Mouse (Mus musculus) liver, embryonic 11.5 days (tissue): Measurements from ENCODE around the gene Inpp5f. TPM values are rescaled to one million over a fixed set of nuclear protein-coding genes. Genes with fewer than 3 reads are reported as not detected.
"Not testable (repeated sequence)": the region's sequence is repeated elsewhere in the genome, so short reads cannot be mapped to it uniquely, and the experiment has no call there.

Source experiments
- ATAC-seq: fragments of 200-750 bp; cut with Nextera tagmentation; replicated peaks from 2 replicates; pipeline ENCODE4 v1.8.0; 2017; ENCODE audit warnings: moderate number of reproducible peaks, mild to moderate bottlenecking, moderate TSS enrichment, moderate library complexity; ENCODE audit not compliant: low FRiP score
- DNase-seq: peaks from one replicate; pipeline ENCODE4 v3.0.0-alpha.2; 2017; ENCODE audit warnings: low spot score
- H3K27ac ChIP-seq: fragments of 300-500 bp; sonication (generic); 2 replicates; pipeline ENCODE4 v1.5.1; 2014; ENCODE audit warnings: mild to moderate bottlenecking, low read depth, low read length, control low read depth
- H3K27me3 ChIP-seq: fragments of 300-500 bp; sonication (generic); replicated peaks from 2 replicates; pipeline ENCODE4 v1.6.1; 2014; ENCODE audit warnings: low read length, mixed read lengths; ENCODE audit not compliant: control insufficient read depth, insufficient read depth
- H3K36me3 ChIP-seq: fragments of 300-500 bp; sonication (generic); 2 replicates; pipeline ENCODE4 v1.6.1; 2014; ENCODE audit warnings: mild to moderate bottlenecking, low read length, moderate library complexity, mixed read lengths; ENCODE audit not compliant: control insufficient read depth, insufficient read depth
- H3K4me1 ChIP-seq: fragments of 300-500 bp; sonication (generic); replicated peaks from 2 replicates; pipeline ENCODE4 v1.6.1; 2014; ENCODE audit warnings: low read length, mixed read lengths; ENCODE audit not compliant: control insufficient read depth, insufficient read depth
- H3K4me2 ChIP-seq: fragments of 300-500 bp; sonication (generic); 2 replicates; pipeline ENCODE4 v1.6.1; 2014; ENCODE audit warnings: mild to moderate bottlenecking, control low read depth, moderate library complexity
- H3K4me3 ChIP-seq: fragments of 300-500 bp; sonication (generic); 2 replicates; pipeline ENCODE4 v1.5.1; 2014; ENCODE audit warnings: low read depth, low read length, control low read depth
- H3K9ac ChIP-seq: fragments of 300-500 bp; sonication (generic); 2 replicates; pipeline ENCODE4 v1.6.1; 2014; ENCODE audit warnings: low read depth, low read length, control low read depth
- H3K9me3 ChIP-seq: fragments of 300-500 bp; sonication (generic); 2 replicates; pipeline ENCODE4 v1.6.1; 2016; ENCODE audit warnings: low read length, inconsistent platforms, mixed read lengths; ENCODE audit not compliant: control insufficient read depth
- WGBS: fragments of 180-500 bp; shearing (Covaris S2); extraction: QIAGEN DNeasy Blood & Tissue Kit; methylation state at CpG from one replicate; pipeline ENCODE4 v1.1.7; 2014; 5-methylcytosine and 5-hydroxymethylcytosine counted together
- polyA plus RNA-seq: library from polyadenylated mRNA; unstranded; fragments of >200 nt; fragmentation: Nextera tagmentation; extraction: Ambion mirVana; gene quantifications from 2 replicates; pipeline ENCODE4 v1.2.1, GENCODE M21; 2014

Gene Inpp5f
- polyA plus RNA-seq = 20.0 and 22.7 TPM in 2 replicates

GRCm38 (mm10) chr7:128610897-128611798 lies at the start of gene Inpp5f:
Gene Inpp5f, plus strand, starts transcription at chr7:128611328.
- Histone ChIP-seq H3K36me3 (no peaks in the 10 kb centered on the region), H3K4me1 (peaks cover 8% of the 10 kb centered on the region), H3K4me2 (peak within 1 kb of the TSS; percentile 83), H3K9me3 (peaks cover 2% of the 10 kb centered on the region; the same call in 1 of the 2 replicates), H3K27ac (peak within 1 kb of the TSS; percentile 67), H3K27me3 (no peaks in the 10 kb centered on the region), H3K4me3 (peak within 1 kb of the TSS; percentile 77), H3K9ac (peak within 1 kb of the TSS; percentile 74)
- 2% methylated on average over 68 of the region's 68 CpGs for WGBS
- DNase-seq (peak; percentile 96), ATAC-seq (peak; percentile 98)

GRCm38 (mm10) chr7:128563373-128563772 lies 47.8 kb upstream of the Inpp5f start:
- Histone ChIP-seq H3K27me3 (no peaks in the 10 kb centered on the region), H3K27ac (no peak overlapping the region), H3K36me3 (no peaks in the 10 kb centered on the region), H3K9me3 (no peaks in the 10 kb centered on the region), H3K4me2 (no peak overlapping the region), H3K4me3 (no peak overlapping the region), H3K9ac (no peak overlapping the region), H3K4me1 (no peaks in the 10 kb centered on the region)
- no peak for DNase-seq
- WGBS = 40% methylated on average over 4 of the region's 4 CpGs
- ATAC-seq = no peak

GRCm38 (mm10) chr7:128566311-128566710 lies 44.8 kb upstream of the Inpp5f start:
- H3K9me3 ChIP-seq = no peaks in the 10 kb centered on the region
- DNase-seq = no peak
- WGBS = 64% methylated on average over 7 of the region's 7 CpGs
- H3K27ac ChIP-seq = no peak overlapping the region
- no peaks in the 10 kb centered on the region; the same call in 1 of the 2 replicates for H3K4me1 ChIP-seq
- no peak overlapping the region for H3K4me3 ChIP-seq
- H3K27me3 ChIP-seq = no peaks in the 10 kb centered on the region
- ATAC-seq = no peak
- H3K9ac ChIP-seq = no peak overlapping the region
- no peaks in the 10 kb centered on the region for H3K36me3 ChIP-seq
- H3K4me2 ChIP-seq = no peak overlapping the region

- Histone ChIP-seq H3K9ac (no peak overlapping the region), H3K27ac (no peak overlapping the region), H3K36me3 (no peaks in the 10 kb centered on the region), H3K4me3 (no peak overlapping the region), H3K27me3 (no peaks in the 10 kb centered on the region), H3K9me3 (no peaks in the 10 kb centered on the region), H3K4me1 (no peaks in the 10 kb centered on the region; the same call in 1 of the 2 replicates), H3K4me2 (no peak overlapping the region)
- DNase-seq (no peak), ATAC-seq (no peak)
- 84% methylated on average over 8 of the region's 8 CpGs for WGBS
Measured at GRCm38 (mm10) chr7:128567561-128568244, 43.4 kb upstream of the Inpp5f start.

- not testable (repeated sequence) for H3K4me2 ChIP-seq, H3K9ac ChIP-seq, H3K27ac ChIP-seq, ATAC-seq, H3K4me1 ChIP-seq, DNase-seq, H3K4me3 ChIP-seq, H3K27me3 ChIP-seq, H3K9me3 ChIP-seq, H3K36me3 ChIP-seq
- WGBS = 84% methylated on average over 2 of the region's 2 CpGs
Measured at GRCm38 (mm10) chr7:128569429-128569828, 41.7 kb upstream of the Inpp5f start.

GRCm38 (mm10) chr7:128569987-128570656 lies 41.0 kb upstream of the Inpp5f start:
- Histone ChIP-seq H3K9me3 (no peaks in the 10 kb centered on the region), H3K9ac (no peak overlapping the region), H3K27me3 (no peaks in the 10 kb centered on the region), H3K36me3 (no peaks in the 10 kb centered on the region), H3K4me2 (no peak overlapping the region), H3K4me3 (no peak overlapping the region), H3K27ac (no peak overlapping the region), H3K4me1 (no peaks in the 10 kb centered on the region; the same call in 1 of the 2 replicates)
- WGBS = 71% methylated on average over 8 of the region's 8 CpGs
- DNase-seq (no peak), ATAC-seq (no peak)

- not testable (repeated sequence) for H3K27me3 ChIP-seq
Measured at GRCm38 (mm10) chr7:128570657-128571056, 40.5 kb upstream of the Inpp5f start.

GRCm38 (mm10) chr7:128572030-128572429 lies 39.1 kb upstream of the Inpp5f start:
- Histone ChIP-seq H3K9ac (no peak overlapping the region), H3K9me3 (no peaks in the 10 kb centered on the region), H3K27ac (no peak overlapping the region), H3K4me3 (no peak overlapping the region), H3K27me3 (no peaks in the 10 kb centered on the region), H3K4me2 (no peak overlapping the region), H3K36me3 (no peaks in the 10 kb centered on the region), H3K4me1 (no peaks in the 10 kb centered on the region; the same call in 1 of the 2 replicates)
- WGBS = 73% methylated on average over 4 of the region's 4 CpGs
- ATAC-seq = no peak
- no peak for DNase-seq

More at GRCm38 (mm10) chr7:128570657-128571056, 40.5 kb upstream of the Inpp5f start:
- H3K9me3 ChIP-seq, ATAC-seq, H3K4me2 ChIP-seq, H3K36me3 ChIP-seq, H3K4me1 ChIP-seq, H3K4me3 ChIP-seq, H3K27ac ChIP-seq, H3K9ac ChIP-seq, DNase-seq: not testable (repeated sequence)
- WGBS = 90% methylated on average over 7 of the region's 7 CpGs
